Mouse (Mus musculus) ES-Bruce4 (cell line): ENCODE data around the gene Cpsf2.

Source experiments
- CTCF ChIP-seq: IDR thresholded peaks from one replicate; pipeline ENCODE4 v1.8.1; 2011; ENCODE audit warnings: low read depth, low read length
- EP300 ChIP-seq: IDR thresholded peaks from 2 replicates; pipeline ENCODE4 v1.6.1; 2011; ENCODE audit warnings: low read depth, low read length; ENCODE audit not compliant: insufficient read depth
- POLR2A ChIP-seq: IDR thresholded peaks from one replicate; pipeline ENCODE4 v1.8.1; 2011; ENCODE audit warnings: low read length; ENCODE audit not compliant: insufficient read depth

DNA sequence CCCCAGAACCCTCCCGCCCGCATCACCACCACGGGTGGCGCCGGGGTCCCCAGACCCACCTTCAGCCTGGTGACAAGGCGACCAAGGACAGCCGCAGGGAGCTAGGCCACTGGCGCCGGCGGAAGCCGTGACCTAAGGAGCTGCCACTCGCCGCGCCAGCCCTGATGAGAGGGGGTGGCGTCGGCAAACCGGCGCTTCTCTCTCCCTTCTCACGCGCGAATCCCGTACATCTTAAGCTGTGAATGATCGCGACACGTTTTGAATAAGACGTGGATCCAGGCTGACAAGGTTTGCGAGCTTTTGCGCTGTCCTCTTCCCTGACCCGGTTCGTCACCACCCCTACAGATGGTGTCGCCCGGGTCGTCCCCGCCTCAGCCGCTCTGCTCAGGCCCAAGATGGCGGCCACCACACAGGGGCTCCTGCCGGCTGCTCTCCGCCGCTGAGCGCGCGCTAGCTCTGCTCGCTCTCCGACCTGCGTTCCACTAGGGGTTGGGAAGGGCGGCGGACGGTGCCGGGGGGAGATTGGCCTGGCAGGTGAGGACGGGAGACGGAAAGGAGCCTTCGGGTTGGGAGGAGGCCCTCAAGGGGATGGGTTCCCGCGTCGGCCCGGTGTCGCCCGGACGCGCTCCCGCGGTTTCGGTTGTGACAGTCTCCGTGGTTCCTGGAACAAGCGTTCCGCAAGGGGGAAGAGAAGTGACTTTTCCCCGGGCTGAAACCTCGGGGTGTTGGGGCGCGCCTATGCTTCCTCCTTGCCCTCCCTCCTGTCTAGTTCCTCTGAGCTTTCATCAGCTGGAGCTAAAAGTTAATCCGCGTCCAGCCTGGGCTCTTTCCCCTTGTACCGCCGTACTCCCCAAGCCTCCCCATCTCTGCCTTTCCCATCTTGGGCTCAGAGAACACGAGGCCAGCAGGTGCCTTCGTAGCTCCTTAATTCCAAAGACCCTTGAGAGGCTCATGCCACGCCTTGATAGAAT lies at the start of gene Cpsf2:
- TF ChIP-seq CTCF: no peak
- peak; percentile 13 for TF ChIP-seq POLR2A
- 0 out of 2 replicates have a peak, but pooled peaks have one; percentile 51 for TF ChIP-seq EP300
